Mouse (Mus musculus): ENCODE measurements around the gene Gcsh. TPM values are rescaled to one million over a fixed set of nuclear protein-coding genes. Genes with fewer than 3 reads are reported as not detected.

Gcsh gene
- total RNA-seq, 2 experiments from 2014 or later = 140 to 168 TPM

DNA sequence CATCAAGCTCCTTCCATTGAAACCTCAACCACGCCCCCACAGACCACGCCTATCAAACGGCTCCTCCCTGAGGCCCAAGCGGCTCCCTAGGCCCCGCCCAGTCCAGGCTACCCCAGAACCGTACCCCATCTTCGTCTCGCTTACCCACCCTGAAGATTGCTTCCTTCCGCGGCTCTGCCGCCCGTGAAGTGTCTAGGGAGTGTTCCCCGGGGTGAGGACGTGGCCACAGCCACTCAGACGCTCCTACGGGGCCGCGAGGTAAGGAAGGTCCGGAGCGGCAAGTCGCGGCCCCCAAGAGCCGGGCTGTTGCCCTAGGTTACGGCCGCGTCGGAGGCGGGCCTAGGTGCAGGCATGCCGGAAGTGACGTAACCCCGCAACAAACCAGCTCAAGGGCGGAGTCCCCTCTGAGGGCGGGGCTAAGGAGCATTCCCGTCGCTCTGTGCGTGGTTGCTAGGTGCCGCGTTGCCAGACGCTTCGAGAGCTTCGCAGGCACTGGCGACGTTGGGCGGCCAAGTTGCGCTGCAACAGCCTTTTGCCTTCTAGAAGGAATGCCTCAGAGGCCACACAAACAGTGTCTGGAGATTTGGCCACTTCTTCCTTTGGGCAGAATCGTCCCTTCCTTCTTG lies 14.6 kb downstream of the Gcsh start, which contains the start of gene 1700030J22Rik:
1700030J22Rik (minus strand) TSS at position 329 of the 626 bp plus-strand sequence.
- DNase-seq (ENCODE audit: low spot score in 2 of 2) = peak; percentile 95 to 96

DNA sequence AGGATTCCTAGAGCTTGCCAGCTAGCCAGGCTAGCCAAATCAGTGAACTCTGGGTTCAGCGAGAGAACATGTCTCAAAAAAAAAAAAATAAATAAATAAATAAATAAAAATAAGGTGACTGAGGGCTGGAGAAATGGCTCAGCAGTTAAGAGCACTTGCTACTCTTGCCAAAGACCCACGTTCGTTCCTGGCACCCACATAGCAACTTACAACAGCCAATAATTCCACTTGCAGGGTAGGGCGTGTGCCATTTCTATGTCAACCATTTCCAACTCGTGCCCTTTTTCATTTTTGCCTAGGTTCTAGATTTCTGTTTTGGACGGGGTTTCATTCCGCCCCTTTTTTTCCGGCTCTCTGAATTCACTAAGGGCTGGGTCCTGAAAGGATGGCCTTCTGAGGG lies 15.3 kb downstream of the Gcsh start:
- no peak for DNase-seq (ENCODE audit: low spot score in 2 of 2)

DNA sequence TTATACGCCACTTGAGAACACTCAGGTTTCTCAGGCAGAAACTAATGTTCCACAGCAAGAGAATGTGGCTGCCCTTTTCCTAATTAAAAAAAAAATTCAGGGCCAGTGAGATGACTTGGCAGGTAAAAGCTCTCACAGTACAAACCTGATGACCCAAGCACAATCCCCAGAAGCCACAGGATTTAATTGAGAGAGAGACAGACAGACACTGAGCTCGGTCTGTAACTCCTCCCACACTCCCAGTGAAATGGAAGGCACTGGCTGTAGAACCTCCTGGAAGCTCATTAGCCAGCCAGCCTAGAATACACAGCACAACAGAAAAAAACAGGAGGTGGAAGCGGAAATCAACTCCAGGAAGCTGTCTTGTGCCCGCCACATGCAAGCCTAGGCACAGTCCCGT lies 17.7 kb downstream of the Gcsh start:
- DNase-seq (ENCODE audit: low spot score in 2 of 2) = no peak

DNA sequence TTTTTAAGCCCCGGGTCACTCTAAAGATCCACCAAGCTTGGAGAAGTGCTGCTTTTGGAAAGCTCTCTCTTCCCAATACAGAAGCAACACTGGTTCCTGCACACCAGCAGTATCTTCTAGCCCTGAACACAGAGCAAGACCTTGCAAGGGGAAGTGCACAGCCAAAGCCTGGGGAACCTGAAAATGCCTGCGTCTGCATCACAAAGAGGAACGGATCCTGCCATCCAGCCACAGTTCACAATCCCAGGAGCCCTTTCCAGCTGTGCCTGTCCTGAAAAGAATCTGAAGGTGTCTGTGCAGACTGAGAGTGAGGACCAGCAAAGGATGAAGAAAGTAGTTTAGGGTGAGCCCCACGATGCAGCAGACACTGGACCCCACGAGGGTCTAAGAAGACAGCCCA lies 18.3 kb downstream of the Gcsh start:
- no peak for DNase-seq (ENCODE audit: low spot score in 2 of 2)

DNA sequence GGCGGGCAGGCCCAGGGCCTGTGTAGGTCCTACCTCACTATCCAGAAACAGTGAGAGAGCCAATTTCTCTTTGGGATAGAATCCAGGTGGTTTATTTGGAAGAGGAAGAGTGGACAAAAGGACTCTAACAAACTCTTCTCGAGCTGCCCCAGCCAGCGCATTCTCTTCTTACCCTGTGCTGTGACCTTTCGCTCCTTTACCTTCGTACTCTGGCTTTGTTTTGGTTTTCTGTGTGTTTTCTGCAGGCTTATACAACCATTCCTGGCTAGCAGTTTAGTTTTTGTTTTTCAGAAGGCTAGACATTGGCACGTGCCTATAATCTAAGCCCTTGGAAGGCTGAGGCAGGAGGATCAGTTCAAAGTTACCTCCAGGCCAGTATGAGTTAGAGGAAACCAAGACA lies 23.8 kb downstream of the Gcsh start:
- no peak for DNase-seq (ENCODE audit: low spot score in 2 of 2)

DNA sequence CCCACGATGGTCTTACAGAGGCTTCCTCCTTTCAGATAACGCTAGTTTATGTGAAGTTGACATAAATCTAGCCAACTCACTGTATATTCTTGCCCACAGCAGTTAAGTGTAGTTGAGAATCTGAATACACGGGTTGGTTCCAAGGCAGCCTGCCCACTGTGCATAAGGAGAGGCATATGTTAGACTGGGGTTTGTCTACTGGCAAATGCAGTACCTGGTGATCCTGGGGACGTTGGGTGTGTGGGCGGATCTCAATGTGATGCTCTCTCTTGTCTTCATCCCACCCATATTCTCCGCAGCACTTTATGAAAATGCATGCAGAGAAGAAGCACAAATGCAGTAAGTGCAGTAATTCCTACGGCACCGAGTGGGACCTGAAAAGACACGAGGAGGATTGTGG lies 38.9 kb downstream of the Gcsh start:
- no peak for DNase-seq (ENCODE audit: low spot score in 2 of 2)

DNA sequence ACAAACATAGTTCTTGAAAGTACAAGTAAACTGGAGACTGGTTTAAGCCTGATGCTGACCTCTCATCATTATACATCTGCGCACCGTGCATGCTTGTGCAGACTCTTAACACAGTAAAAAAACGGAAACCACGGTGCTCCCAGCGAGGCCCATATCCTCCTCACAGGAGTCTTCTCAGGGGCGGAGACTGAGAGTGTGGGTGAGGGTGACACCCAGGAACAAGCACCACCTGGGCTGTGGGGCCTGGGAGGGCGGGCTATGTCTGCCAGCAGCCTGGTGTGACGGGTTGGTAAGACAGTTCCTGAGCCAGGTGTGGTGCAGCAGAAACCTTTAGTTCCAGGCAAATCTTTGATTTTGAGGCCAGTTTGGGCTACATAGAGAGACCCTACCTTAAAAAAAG lies 40.9 kb downstream of the Gcsh start:
- DNase-seq (ENCODE audit: low spot score in 2 of 2) = no peak

DNA sequence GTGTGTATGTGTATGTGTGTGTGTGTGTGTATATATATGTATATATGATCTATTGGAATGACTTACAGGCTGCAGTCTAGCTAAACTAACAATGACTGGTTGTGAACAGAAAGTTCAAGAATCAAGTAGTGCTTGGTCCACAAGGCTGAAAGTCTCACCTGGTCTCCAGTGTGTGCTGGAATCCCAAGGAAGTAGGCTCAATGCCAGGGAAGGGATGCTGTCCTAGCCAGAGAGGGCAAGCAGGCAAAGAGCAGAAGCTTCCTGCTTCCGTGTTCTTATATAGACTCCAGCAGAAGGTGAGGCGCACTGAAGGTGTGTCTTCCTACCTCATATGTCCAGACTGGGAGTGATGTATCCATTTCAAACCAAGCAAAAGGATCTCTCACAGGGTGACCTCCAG lies 41.6 kb downstream of the Gcsh start:
- no peak for DNase-seq (ENCODE audit: low spot score in 2 of 2)

DNA sequence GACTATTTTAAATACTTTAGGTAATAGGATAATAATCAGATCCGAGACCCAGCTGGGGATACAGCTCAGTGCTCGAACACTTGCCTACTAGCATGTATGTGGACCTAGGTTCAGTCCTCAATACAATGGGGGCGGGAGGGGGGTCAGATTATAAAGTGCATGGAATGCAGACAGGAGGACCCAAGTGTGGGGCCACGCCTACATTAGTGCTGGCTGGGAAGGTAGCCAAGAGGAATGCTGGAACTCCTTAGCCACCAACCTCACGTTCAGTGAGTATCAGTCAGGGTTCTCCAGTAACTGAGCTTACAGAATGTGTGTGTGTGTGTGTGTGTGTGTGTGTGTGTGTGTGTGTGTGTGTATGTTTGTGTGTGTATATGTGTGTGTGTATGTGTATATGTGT lies 42.0 kb downstream of the Gcsh start:
- no peak for DNase-seq (ENCODE audit: low spot score in 2 of 2)

DNA sequence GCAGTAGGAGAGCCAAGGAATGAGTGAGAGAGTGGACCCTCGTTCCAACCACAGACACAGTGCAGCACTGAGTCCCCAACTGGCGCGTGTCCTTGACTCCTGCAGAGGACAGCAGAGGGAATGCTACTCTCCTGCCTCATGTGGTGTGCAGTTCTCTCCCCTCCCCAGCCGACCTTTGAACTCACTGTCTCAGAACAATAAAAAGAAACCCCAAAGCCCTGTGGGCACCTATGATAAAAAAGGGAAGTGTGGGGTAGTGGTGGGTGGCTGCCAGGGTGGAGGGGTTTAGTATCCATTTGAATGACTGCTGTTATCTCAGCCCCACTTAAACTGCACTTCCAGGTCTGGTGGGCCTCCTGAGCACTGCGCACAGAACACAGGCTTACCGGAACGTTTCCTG lies 45.7 kb downstream of the Gcsh start:
- no peak for DNase-seq (ENCODE audit: low spot score in 2 of 2)

DNA sequence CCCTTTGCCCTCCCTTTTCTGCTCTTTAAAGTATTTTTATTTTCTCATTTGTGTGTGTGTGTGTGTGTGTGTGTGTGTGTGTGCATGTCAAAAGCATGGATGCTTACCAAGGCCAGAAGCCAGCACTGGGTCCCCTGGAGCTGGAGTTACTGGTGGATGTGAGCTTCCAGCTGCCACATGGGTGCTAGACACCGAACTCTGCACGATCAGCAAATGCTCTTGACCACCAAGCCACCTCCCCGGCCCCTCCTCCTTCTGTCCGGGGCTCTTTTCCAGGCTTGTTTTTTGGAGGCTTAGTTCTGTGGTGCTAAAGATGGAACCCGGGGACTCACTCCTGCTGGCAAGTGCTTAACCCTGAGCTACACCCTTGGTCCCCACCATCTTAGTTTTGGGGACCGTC lies 46.5 kb downstream of the Gcsh start:
- no peak for DNase-seq (ENCODE audit: low spot score in 2 of 2)

DNA sequence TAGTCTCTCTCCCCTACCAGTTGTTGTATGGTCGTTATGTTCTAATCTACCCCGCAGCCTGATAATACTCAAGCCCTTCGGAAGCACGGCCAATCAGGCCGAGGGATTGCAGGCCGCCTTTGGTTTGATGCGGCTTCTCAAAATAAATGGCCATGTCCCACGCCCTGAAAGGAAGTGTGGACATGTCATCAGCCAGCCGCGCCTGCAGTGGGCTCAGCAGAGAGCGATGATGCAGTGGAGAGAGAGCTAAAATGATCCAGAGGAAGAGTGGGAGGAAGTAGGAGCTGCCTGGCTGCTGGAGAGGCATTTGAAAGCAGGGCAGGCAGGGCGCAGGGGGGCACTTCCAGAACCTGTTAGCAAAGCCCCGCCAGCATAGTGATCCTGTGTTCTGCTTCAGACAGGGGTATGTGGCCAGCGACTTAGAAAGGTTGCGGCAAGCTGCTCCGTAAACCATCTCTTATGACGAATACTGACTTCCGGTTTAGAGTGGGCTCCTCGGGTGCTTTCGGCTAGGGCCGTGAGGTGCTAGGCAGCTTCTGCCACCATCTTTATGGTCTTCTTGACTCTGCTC lies 47.0 kb downstream of the Gcsh start:
- DNase-seq (ENCODE audit: low spot score in 2 of 2) = no peak

DNA sequence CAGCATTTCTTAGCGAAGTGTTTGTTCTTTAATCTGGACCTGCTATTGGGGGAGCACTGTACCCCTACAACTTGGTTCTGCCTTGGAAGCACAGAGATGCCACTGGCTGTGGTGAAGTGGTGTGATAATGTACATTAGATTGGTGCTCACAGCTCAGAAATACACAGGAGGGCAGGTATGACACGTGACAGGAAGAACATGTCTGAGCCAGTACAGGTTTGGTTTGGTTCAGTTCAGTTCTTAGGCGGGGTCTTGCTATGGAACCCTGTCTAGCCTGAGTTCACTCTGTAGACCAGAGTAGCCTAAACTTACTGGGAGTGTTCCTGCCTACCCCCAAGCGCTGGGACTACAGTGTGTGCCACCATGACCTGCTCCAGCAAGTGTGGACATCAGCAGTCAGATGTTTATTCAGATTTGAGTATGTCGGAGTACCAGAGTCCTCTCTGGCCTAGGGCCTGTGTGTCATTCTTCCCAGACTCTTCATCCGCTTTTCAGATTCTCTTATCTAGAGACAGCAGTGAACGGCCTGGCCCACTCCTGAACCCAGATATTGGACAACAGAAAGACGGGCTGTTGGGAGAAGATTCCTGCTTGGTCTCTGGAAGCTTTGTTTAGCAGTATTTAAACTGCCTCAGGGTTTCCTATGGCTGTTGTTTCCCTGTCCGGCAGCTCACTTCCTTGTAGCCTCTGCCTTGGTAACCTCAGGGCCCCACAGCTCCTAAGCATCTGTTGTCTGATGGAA lies 48.0 kb downstream of the Gcsh start:
- DNase-seq (ENCODE audit: low spot score in 2 of 2) = no peak

DNA sequence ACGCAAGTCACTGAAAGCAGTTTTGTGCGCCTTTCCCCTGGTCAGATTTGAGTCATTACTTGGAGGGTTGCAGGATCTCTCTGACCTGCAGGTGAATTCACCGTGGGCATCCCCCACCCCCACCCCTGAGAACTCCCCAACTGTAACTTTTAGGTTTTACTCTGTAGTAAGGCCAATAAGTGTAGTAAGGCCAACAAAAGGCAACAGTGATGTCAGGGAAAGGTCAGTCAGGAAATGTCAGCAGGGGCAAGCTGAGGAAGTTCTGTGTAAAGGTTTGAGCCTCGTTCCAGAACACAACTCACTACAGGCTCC lies 49.0 kb downstream of the Gcsh start:
- no peak for DNase-seq (ENCODE audit: low spot score in 2 of 2)

DNA sequence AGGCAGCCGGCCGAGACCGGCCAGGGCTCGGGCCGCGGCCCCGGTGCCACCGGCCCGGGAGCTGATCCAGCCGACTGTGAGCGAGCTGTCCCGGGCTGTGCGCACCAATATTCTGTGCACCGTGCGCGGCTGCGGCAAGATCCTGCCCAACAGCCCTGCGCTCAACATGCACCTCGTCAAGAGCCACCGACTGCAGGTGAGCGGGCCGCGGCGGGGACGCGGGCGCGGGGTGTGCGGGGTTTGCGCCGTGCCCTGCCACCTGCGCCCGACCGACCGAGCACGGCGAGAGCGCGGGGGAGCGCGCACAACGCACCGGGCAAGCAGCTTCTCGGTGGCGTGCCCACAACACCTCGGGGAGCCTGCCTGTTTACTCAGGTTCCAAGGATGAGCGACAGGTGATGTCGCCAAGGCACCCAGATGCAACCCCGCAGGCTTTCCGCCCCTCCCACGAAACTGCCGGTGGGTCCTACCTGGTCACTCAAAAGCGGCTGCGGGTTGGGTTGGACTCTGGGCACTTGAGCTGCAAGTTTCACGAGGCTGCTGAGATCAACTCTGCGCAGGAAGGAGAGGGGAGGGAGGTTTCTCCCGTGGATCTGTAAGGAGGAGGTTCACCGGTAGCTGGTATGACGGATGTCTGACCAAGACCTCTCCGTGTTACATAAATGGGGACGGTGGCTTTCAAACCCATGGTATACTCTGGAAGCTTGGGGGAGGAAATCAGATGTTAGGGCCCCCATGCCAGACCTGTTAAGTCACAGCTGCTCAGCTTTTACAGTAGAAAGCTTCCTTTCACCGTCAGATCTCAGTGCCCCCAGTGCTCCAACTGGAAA lies 49.6 kb downstream of the Gcsh start:
- peak; percentile 24 to 37 for DNase-seq (ENCODE audit: low spot score in 2 of 2)

DNA sequence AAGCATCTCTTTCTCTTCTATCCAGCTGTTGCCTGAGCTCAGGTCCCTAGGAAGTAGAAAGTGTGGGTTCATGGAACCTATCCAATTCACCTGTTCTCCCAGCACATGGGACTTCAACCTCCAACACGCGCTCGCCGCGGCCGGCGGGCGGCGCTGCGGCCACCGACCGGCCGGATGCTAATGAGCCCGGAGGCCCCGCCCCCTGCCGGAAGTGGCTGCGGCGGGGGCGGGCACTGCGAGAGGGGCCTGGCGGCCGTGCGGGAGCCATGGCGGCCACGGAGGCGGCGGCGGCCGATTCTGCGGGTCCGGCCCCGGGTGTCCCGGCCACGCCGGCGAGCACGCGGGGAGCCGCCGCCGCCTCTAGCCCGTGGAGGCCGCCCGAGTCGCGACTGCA lies 50.2 kb downstream of the Gcsh start, which contains the start of gene Atmin:
Atmin (plus strand) TSS at position 233 of the 394 bp plus-strand sequence.
- peak; percentile 82 to 90 for DNase-seq (ENCODE audit: low spot score in 2 of 2)

DNA sequence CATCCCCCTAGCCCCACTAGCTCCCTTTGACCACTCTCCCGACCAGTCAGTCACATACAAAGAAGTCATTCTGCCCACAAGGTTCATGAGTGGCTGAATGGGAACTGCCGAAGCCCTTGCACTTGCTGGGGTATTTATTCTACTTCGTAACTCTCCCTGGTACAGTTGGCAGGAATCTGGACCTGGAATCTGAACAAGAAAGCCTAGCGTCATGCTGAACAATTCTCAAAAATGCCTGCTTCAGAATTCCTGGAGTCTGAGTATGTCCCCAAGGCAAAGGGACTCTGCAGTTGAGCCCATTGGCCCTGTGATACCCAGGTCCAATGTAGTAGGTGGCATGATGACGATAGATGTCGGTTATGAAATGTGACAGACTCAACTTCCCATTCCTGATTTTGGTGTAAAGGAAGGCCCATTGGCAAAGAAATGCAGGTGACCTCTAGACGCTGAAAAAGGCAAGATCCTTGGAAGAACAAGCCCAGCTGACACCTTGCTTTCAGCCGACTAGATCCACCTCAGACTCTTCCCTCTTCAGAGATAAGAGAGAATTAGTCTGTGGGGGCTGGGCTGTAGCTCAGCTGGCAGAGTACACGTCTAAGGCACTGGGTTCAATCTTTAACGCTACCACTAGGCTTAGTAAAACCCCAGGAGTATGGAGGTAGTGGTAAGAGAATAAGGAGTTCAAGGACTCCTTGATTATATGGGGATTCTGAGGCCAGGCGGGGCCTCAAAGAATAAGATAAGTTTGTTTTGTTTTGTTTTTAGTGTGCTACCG lies 50.9 kb downstream of the Gcsh start:
- no peak for DNase-seq (ENCODE audit: low spot score in 2 of 2)

DNA sequence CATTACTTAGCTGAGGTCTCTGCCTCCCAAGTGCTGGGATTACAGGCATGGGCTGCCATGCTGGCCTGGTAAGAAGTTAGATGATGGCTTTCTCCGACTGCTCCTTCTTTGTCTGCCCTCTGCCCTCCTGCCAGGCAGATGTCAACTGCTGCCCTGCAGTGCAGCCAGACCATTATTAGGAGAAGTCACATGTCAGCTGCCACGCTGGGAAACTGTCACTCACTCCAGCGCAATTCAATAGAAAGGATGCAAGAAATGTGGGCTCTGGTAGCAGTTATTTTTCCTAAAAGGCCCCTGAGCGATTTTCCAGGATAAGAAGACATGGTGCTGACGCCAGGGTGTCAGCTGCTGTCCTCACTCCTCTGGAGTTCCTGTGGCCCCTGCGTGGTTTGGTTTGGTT lies 57.8 kb downstream of the Gcsh start:
- DNase-seq (ENCODE audit: low spot score in 2 of 2) = no peak

DNA sequence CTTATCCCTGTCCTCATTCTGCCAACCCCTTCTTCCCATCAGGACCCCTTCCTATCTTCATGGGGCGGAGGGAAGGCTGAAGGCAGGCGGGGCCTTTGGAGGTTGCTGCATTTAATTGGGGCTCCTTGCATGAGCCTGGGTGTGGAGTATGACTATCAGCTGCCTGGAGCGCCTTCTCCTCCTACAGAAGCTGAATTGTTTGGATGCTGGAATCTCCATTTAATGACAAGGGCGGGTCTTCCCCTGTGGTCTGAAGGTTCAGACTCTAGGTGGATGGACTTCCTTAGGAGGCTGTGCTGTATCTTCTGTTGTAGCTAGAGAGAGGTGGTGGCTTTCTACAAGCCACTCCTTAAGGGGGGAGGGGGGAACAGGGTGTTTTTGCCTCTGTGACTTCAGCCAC lies 58.4 kb downstream of the Gcsh start:
- no peak for DNase-seq (ENCODE audit: low spot score in 2 of 2)

Data from adrenal gland, adult 18-20 months (tissue).